Mouse (Mus musculus): ENCODE results near the gene Cops4.

Cops4 gene

GRCm38 (mm10) chr5:100578863-100579411 lies 60.8 kb downstream of the Cops4 start:
- no peak for DNase-seq (ENCODE audit: low spot score in 2 of 2)

- DNase-seq (ENCODE audit: low spot score in 2 of 2): no peak
Observed at GRCm38 (mm10) chr5:100581622-100582434, 63.7 kb downstream of the Cops4 start.

GRCm38 (mm10) chr5:100582435-100582826 lies 64.3 kb downstream of the Cops4 start:
- peak in 1 of 2 experiments; percentile 48 for DNase-seq (ENCODE audit: low spot score in 2 of 2)

GRCm38 (mm10) chr5:100583066-100583465 lies 65.0 kb downstream of the Cops4 start:
- peak; percentile 86 to 96 for DNase-seq (ENCODE audit: low spot score in 2 of 2)

- DNase-seq (ENCODE audit: low spot score in 2 of 2): peak; percentile 87
Observed at GRCm38 (mm10) chr5:100585206-100585644, 67.1 kb downstream of the Cops4 start.

GRCm38 (mm10) chr5:100585657-100586056 lies 67.5 kb downstream of the Cops4 start:
- DNase-seq (ENCODE audit: low spot score in 2 of 2): no peak

- DNase-seq (ENCODE audit: low spot score in 2 of 2): no peak
Observed at GRCm38 (mm10) chr5:100587136-100587535, 69.0 kb downstream of the Cops4 start.

GRCm38 (mm10) chr5:100587626-100588025 lies 69.5 kb downstream of the Cops4 start:
- DNase-seq (ENCODE audit: low spot score in 2 of 2): no peak

- no peak for DNase-seq (ENCODE audit: low spot score in 2 of 2)
Observed at GRCm38 (mm10) chr5:100590505-100590904, 72.4 kb downstream of the Cops4 start.

- DNase-seq (ENCODE audit: low spot score in 2 of 2): no peak
Observed at GRCm38 (mm10) chr5:100594803-100595467, 76.8 kb downstream of the Cops4 start.

GRCm38 (mm10) chr5:100595999-100596398 lies 77.9 kb downstream of the Cops4 start:
- no peak for DNase-seq (ENCODE audit: low spot score in 2 of 2)

All from natural killer cell, adult 2 months (primary cell).